Mouse (Mus musculus): Measurements from ENCODE around the gene Bace2. TPM values are rescaled to one million over a fixed set of nuclear protein-coding genes. Genes with fewer than 3 reads are reported as not detected.

The Bace2 gene
- polyA plus RNA-seq, 1 experiment from 2014 or later: 3.6 TPM

Other genes starting within 250 kb of the Bace2 start
- gene Dscam, start 186.0 kb upstream of the Bace2 start, polyA plus RNA-seq (2015; fragmentation: Nextera tagmentation; extraction: Ambion mirVana): 7.7 and 10.0 TPM in 2 replicates
- gene Mx1, start 106.2 kb downstream of the Bace2 start, polyA plus RNA-seq (2015; fragmentation: Nextera tagmentation; extraction: Ambion mirVana): 0.14 TPM in 1 of 2 replicates, not detected in the other
- not detected in 2 replicates for gene Fam3b, start 158.1 kb downstream of the Bace2 start, polyA plus RNA-seq (2015; fragmentation: Nextera tagmentation; extraction: Ambion mirVana)